Mouse (Mus musculus) heart, embryonic 14.5 days (tissue): Measurements from ENCODE around the gene 9530068E07Rik. TPM values are rescaled to one million over a fixed set of nuclear protein-coding genes. Genes with fewer than 3 reads are reported as not detected.
"Not testable (repeated sequence)": the region's sequence is repeated elsewhere in the genome, so short reads cannot be mapped to it uniquely, and the experiment has no call there.

Experiments used
- ATAC-seq: fragments of 200-750 bp; cut with Nextera tagmentation; 2 replicates; pipeline ENCODE4 v1.8.0; 2017; ENCODE audit warnings: low read depth, moderate TSS enrichment; ENCODE audit not compliant: insufficient number of reproducible peaks, insufficient read depth, low FRiP score
- H3K27ac ChIP-seq, 2 experiments: fragments of 200-500 bp in 1 of 2; fragments of 300-500 bp in 1 of 2; sonication (generic) in 1 of 2; replicated peaks in 1 of 2; 2 replicates each; pipeline ENCODE4 v1.5.1; 2012 to 2014; ENCODE audit warnings: low read depth in 2 of 2, low read length in 2 of 2, control low read depth in 1 of 2, mild to moderate bottlenecking in 1 of 2, mixed read lengths in 1 of 2; ENCODE audit not compliant: control insufficient read depth in 1 of 2, insufficient read depth in 1 of 2
- H3K27me3 ChIP-seq: fragments of 300-500 bp; sonication (generic); 2 replicates; pipeline ENCODE4 v1.6.1; 2014; ENCODE audit warnings: mild to moderate bottlenecking, low read length, control low read depth; ENCODE audit not compliant: control insufficient read depth, insufficient read depth
- H3K36me3 ChIP-seq: fragments of 300-500 bp; sonication (generic); 2 replicates; pipeline ENCODE4 v1.6.1; 2014; ENCODE audit warnings: mild to moderate bottlenecking, control low read depth, low read length, mixed read lengths; ENCODE audit not compliant: control insufficient read depth, insufficient read depth
- H3K4me1 ChIP-seq, 2 experiments: fragments of 200-500 bp in 1 of 2; fragments of 300-500 bp in 1 of 2; sonication (generic) in 1 of 2; 2 replicates each; pipeline ENCODE4 v1.6.1; 2012 to 2014; ENCODE audit warnings: low read length in 2 of 2, control low read depth in 1 of 2, mixed read lengths in 1 of 2; ENCODE audit not compliant: control insufficient read depth in 2 of 2, insufficient read depth in 2 of 2
- H3K4me2 ChIP-seq: fragments of 300-500 bp; sonication (generic); 2 replicates; pipeline ENCODE4 v1.6.1; 2014; ENCODE audit warnings: mild to moderate bottlenecking, low read length
- H3K4me3 ChIP-seq, 2 experiments: fragments of 200-500 bp in 1 of 2; fragments of 300-500 bp in 1 of 2; sonication (generic) in 1 of 2; 2 replicates each; pipeline ENCODE4 v1.5.1; 2012 to 2014; ENCODE audit warnings: low read length in 2 of 2, mild to moderate bottlenecking in 2 of 2, control low read depth in 1 of 2, low read depth in 1 of 2, moderate library complexity in 1 of 2; ENCODE audit not compliant: control insufficient read depth in 1 of 2, insufficient read depth in 1 of 2
- H3K9ac ChIP-seq: fragments of 300-500 bp; sonication (generic); 2 replicates; pipeline ENCODE4 v1.6.1; 2014; ENCODE audit warnings: mild to moderate bottlenecking, low read length
- H3K9me3 ChIP-seq: fragments of 300-500 bp; sonication (generic); 2 replicates; pipeline ENCODE4 v1.6.1; 2016; ENCODE audit warnings: low read length, control low read depth; ENCODE audit not compliant: control insufficient read depth
- WGBS: fragments of 180-500 bp; shearing (Covaris S2); extraction: QIAGEN DNeasy Blood & Tissue Kit; methylation state at CpG from one replicate; pipeline ENCODE4 v1.1.7; 2014; 5-methylcytosine and 5-hydroxymethylcytosine counted together
- polyA plus RNA-seq: library from polyadenylated mRNA; unstranded; fragments of >200 nt; fragmentation: Nextera tagmentation; extraction: Ambion mirVana; gene quantifications from 2 replicates; pipeline ENCODE4 v1.2.1, GENCODE M21; 2014

9530068E07Rik gene
- polyA plus RNA-seq, 1 experiment from 2014 or later: 235 TPM

DNA sequence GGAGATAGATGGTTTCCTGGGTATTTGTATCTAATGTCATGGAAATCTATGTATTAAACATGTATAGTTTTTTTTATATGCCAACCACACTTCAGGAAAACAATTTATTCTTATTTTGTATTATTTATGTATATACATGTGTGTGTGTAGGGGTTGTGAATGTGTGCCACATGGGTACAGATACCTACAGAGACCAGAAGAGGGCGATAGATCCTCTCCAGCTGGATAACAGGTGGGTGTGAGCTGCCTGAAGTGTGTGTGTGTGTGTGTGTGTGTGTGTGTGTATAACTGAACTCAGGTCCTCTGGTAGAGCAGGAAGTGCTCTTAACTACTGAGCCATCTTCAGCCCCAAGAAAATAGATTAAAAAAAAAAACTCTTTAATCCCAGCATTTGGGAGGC lies 40.6 kb upstream of the 9530068E07Rik start:
- 81% methylated on average over 1 of the region's 1 CpGs for WGBS

DNA sequence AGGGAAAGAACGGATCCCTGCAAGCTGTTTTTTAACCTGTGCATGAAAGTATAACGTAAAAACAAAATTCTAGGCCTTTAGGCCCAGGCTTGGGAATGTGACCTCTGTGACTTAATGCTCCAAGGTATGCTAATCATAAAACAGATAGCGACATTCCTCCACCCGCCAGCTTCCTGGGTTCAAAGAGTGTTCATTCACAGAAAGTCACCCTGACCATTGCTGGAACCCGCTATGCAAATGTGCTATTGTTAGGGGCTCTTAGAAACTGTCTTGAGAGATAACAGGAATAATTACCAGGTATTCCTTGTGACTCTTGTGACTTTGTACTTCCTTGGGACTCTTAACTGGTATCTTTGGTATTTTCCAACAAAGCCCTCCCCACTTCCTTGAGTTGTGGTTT lies 39.1 kb upstream of the 9530068E07Rik start:
- H3K9me3 ChIP-seq, ATAC-seq, H3K4me2 ChIP-seq, H3K9ac ChIP-seq, H3K27me3 ChIP-seq, H3K4me3 ChIP-seq, H3K27ac ChIP-seq, H3K36me3 ChIP-seq: not testable (repeated sequence)
- WGBS: 87% methylated on average over 5 of the region's 5 CpGs
- H3K4me1 ChIP-seq: peaks cover 8 to 11% of the 10 kb centered on the region in 2 experiments

More for the DNA sequence above, 40.6 kb upstream of the 9530068E07Rik start:
- no peaks in the 10 kb centered on the region for H3K36me3 ChIP-seq
- no peaks in the 10 kb centered on the region for H3K9me3 ChIP-seq
- ATAC-seq: no peak
- no peak overlapping the region for H3K27ac ChIP-seq
- no peaks in the 10 kb centered on the region for H3K27me3 ChIP-seq
- H3K9ac ChIP-seq: no peak overlapping the region
- no peak overlapping the region for H3K4me2 ChIP-seq
- no peak overlapping the region for H3K4me3 ChIP-seq
- H3K4me1 ChIP-seq: peaks cover 8 to 16% of the 10 kb centered on the region in 2 experiments

DNA sequence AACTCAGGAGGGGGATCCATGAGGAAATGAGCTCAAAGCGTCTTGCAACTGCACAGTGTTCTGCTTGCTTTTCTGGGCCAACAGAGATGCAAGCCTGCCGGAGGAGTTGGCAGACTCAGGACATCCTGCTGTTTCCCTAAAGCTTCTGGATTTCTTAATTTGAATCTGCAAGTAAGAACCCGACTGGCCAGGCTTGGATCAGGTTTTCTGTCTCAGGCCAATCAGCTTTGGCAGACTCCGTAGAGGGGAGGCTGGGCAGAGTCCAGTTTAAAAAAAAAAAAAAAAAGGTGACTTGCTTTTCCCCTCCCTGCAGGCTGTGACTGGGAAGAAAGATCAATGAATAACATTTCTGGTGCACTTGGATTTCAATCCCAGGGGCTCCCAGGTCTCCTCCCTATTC lies 37.7 kb upstream of the 9530068E07Rik start:
- no peaks in the 10 kb centered on the region for H3K36me3 ChIP-seq
- H3K4me3 ChIP-seq: peak overlapping the region in 1 of 2 experiments; percentile 7; a peak in 1 of 4 replicates
- 46% methylated on average over 4 of the region's 4 CpGs for WGBS
- peak overlapping the region; percentile 16; the same call in 1 of the 2 replicates for H3K9ac ChIP-seq
- H3K27ac ChIP-seq: no peak overlapping the region
- no peaks in the 10 kb centered on the region for H3K9me3 ChIP-seq
- no peaks in the 10 kb centered on the region for H3K27me3 ChIP-seq
- H3K4me2 ChIP-seq: no peak overlapping the region
- no peak for ATAC-seq
- peaks cover 15 to 24% of the 10 kb centered on the region in 2 experiments for H3K4me1 ChIP-seq

DNA sequence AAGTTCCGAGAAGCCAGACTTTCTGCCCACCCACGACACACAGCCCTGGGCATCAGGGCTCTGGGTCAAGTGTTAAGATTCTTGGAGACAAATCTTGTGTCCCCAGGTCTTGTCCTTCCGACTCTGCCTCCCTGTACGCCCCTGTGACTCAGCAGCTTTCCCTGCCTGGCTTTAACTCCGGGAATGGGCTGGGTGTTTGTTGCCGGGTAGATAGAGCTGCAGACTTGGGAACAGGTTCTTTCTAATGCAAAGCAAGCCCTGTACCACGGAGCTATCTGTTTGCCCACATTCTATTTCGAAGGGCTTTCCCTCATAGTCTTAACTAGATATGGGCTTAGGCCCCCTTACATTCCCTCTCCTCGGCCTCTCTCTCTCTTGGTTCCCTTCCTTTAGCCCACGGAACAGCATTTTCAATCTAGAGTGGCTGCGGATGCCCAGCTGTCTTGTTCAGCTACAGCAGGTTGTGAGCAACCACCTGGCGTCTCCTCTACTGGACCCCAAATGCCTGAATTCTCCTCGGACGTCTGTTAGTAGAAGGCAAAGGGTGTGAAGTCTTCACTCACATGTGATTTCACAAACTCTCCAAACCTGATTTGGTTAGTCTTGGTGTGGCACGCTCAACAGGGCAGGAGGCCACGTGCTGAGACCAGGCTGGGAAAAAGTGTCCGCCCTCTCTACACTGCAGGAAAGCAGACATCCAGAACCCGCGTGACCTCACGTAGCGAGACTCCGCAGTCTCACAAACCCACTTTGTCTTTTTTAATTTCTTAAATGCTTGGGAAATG lies 36.4 kb upstream of the 9530068E07Rik start:
- 15% methylated on average over 22 of the region's 22 CpGs for WGBS
- Histone ChIP-seq H3K4me1 (peaks cover 23 to 38% of the 10 kb centered on the region in 2 experiments), H3K9me3 (no peaks in the 10 kb centered on the region), H3K9ac (peak overlapping the region; percentile 99), H3K4me3 (peak overlapping the region; percentile 79 to 80), H3K27ac (peak overlapping the region; percentile 96 to 98), H3K36me3 (no peaks in the 10 kb centered on the region), H3K27me3 (no peaks in the 10 kb centered on the region), H3K4me2 (peak overlapping the region; percentile 92)
- no peak for ATAC-seq

DNA sequence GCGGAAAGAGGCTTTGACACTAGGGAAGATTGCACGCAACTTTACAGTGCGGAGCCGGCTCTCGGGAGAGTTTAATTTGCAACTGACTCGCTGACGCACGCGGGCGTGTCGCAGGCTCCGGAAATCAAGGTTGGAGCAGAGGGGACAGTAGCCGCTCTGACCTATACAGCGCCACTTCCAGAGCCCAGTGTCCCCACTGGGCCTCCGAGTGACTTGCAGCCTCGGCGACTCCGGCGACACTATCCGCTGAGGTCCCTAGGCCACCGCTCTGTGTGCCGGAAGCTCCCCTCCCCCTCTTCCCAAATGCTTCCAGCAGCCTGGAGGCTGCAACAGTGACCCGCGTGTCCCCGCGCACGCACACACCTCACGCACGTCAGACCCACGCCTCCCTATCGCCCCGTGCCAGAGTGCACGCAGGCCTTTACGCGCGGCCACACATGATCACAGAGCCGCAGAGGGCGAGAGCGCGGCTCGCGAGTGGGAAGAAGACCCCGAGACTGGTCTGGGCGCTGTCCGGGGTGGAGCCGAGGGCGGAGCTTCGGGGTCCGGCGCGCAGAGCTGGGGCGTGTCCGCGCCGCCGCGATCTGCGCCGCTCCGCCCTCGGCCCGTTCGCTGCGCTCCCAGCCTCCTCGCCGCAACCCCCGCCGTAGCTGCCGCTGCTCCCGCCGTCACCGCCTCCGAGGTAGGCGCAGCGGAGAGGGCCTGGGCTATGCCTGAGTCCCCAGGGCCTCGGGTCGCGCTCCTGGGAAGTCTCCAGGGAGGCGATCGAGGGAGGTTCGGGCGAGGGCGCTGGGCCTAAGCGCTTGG lies 35.6 kb upstream of the 9530068E07Rik start, which contains the start of gene Vdac1:
Gene Vdac1 (plus strand): TSS at position 390 of the 807 bp plus-strand sequence.
- Histone ChIP-seq H3K27me3 (no peaks in the 10 kb centered on the region), H3K9ac (peak within 1 kb of the TSS; percentile 99), H3K4me1 (peaks cover 25 to 46% of the 10 kb centered on the region in 2 experiments), H3K4me2 (peak within 1 kb of the TSS; percentile 92), H3K27ac (peak within 1 kb of the TSS; percentile 96 to 98), H3K9me3 (no peaks in the 10 kb centered on the region), H3K36me3 (no peaks in the 10 kb centered on the region), H3K4me3 (peak within 1 kb of the TSS; percentile 79 to 80)
- ATAC-seq: peak; percentile 93
- WGBS: under 1% methylated on average over 77 of the region's 84 CpGs

DNA sequence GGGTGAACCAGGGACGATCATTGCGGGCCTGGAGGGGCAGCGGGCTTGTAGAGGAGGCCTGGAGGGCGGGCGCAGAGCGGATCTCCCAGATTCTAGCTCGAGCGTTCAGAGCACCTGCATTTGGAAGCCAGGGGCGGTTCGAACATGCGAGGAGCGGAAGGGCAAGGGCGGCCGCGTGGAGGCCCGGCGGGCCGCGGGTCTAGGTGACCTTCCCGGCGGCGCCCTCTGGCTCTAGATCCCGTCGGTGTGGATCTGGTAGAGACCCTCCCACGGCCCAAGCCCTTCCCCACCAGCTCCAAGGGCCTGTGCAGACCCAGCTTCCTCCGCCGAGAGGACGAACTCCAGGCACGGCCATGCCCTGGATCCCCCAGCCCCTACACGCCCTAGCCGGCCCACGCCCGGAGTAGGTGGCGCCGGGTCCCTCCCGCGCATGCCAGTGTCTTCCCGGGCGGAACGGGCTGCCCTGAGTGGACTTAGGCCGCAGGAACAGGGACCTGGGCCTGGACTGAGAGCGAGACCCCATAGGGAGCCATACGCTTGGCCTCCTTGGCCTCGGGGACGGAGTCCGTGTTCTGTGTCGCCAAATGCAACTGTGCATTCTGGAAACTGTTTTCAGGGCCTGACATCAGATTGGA lies 34.8 kb upstream of the 9530068E07Rik start:
- no peaks in the 10 kb centered on the region for H3K27me3 ChIP-seq
- ATAC-seq: peak; percentile 23

DNA sequence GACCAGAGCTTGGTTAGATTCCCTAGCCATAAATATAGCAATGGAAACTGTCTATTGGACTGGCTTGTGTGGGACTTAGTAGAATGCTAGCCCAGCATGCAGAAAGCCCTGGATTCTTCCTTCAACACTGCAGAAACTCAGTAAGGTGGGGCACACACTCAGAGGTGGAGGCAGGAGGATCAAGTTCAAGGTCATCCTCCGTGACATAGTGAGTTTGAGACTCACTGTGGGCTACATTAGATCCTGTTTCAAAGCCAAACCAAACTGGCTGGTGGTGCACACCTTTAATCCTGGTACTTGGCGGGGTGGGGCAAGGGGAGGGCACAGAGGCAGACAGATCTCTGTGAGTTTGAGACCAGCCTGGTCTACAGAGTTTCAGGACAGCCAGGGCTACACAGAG lies 31.9 kb upstream of the 9530068E07Rik start:
- Histone ChIP-seq H3K4me3 (0 out of 4 replicates have a peak overlapping the region, but pooled peaks of 1 of the 2 experiments have one; percentile 2), H3K4me2 (peak overlapping the region; percentile 92), H3K27me3 (no peaks in the 10 kb centered on the region), H3K4me1 (peaks cover 40 to 76% of the 10 kb centered on the region in 2 experiments), H3K9ac (peak overlapping the region; percentile 69), H3K36me3 (peaks cover 8% of the 10 kb centered on the region), H3K9me3 (no peaks in the 10 kb centered on the region), H3K27ac (peak overlapping the region; percentile 91 to 93; a peak in 3 of 4 replicates)
- ATAC-seq: no peak
- WGBS: 76% methylated on average over 2 of the region's 2 CpGs

More for the DNA sequence above, 34.8 kb upstream of the 9530068E07Rik start:
- Histone ChIP-seq H3K9me3 (no peaks in the 10 kb centered on the region), H3K4me3 (peak overlapping the region; percentile 79 to 80), H3K27ac (peak overlapping the region; percentile 96 to 98), H3K36me3 (no peaks in the 10 kb centered on the region), H3K4me1 (peaks cover 32 to 53% of the 10 kb centered on the region in 2 experiments), H3K9ac (peak overlapping the region; percentile 99), H3K4me2 (peak overlapping the region; percentile 92)
- under 1% methylated on average over 47 of the region's 47 CpGs for WGBS
